Mouse (Mus musculus) lung, adult 2 months (tissue): Measurements from ENCODE around the gene Bst1.

Experiments
- CTCF ChIP-seq: fragments of 200-500 bp; IDR thresholded peaks from 2 replicates; pipeline ENCODE4 v1.5.1; 2011; ENCODE audit warnings: mild to moderate bottlenecking, low read length, control low read depth; ENCODE audit not compliant: insufficient read depth
- POLR2A ChIP-seq: fragments of 200-500 bp; IDR thresholded peaks from 2 replicates; pipeline ENCODE4 v1.6.1; 2011; ENCODE audit warnings: low read depth, mild to moderate bottlenecking, control low read depth, low read length, borderline replicate concordance; ENCODE audit errors: extremely low read depth

- TF ChIP-seq CTCF (no peak), POLR2A (no peak)
Observed at GRCm38 (mm10) chr5:43801798-43802197, 16.9 kb upstream of the Bst1 start.
